Mouse (Mus musculus): ENCODE data around the gene Tex10.

- TF ChIP-seq GATA1 (IDR thresholded peaks at IDR 0.05; ENCODE audit: low read length) (no peak), TAL1 (IDR thresholded peaks at IDR 0.05; ENCODE audit: low read length) (no peak)
Measured at GRCm38 (mm10) chr4:48470977-48471376, 2.3 kb downstream of the Tex10 start.

Measured in erythroblast, embryonic 14.5 days (primary cell).